Mouse (Mus musculus) kidney, embryonic 15.5 days (tissue): ENCODE measurements around the gene Plekhh2. TPM values are rescaled to one million over a fixed set of nuclear protein-coding genes. Genes with fewer than 3 reads are reported as not detected.

Experiments used
- ATAC-seq: fragments of 200-750 bp; cut with Nextera tagmentation; replicated peaks from 2 replicates; pipeline ENCODE4 v1.8.0; 2017; ENCODE audit warnings: moderate TSS enrichment; ENCODE audit not compliant: low FRiP score
- H3K27ac ChIP-seq: fragments of 300-500 bp; sonication (generic); 2 replicates; pipeline ENCODE4 v1.5.1; 2015; ENCODE audit warnings: mild to moderate bottlenecking, inconsistent platforms
- H3K27me3 ChIP-seq: fragments of 300-500 bp; sonication (generic); 2 replicates; pipeline ENCODE4 v1.6.1; 2015; ENCODE audit warnings: inconsistent platforms
- H3K36me3 ChIP-seq: fragments of 300-500 bp; sonication (generic); 2 replicates; pipeline ENCODE4 v1.6.1; 2015; ENCODE audit warnings: inconsistent platforms
- H3K4me1 ChIP-seq: fragments of 300-500 bp; sonication (generic); 2 replicates; pipeline ENCODE4 v1.6.1; 2015; ENCODE audit warnings: inconsistent platforms
- H3K4me2 ChIP-seq: fragments of 300-500 bp; sonication (generic); 2 replicates; pipeline ENCODE4 v1.6.1; 2015; ENCODE audit warnings: moderate library complexity, mild to moderate bottlenecking, inconsistent platforms
- H3K4me3 ChIP-seq: fragments of 300-500 bp; sonication (generic); replicated peaks from 2 replicates; pipeline ENCODE4 v1.5.1; 2015; ENCODE audit warnings: mild to moderate bottlenecking, inconsistent platforms
- H3K9ac ChIP-seq: fragments of 300-500 bp; sonication (generic); 2 replicates; pipeline ENCODE4 v1.6.1; 2015; ENCODE audit warnings: mild to moderate bottlenecking, inconsistent platforms
- H3K9me3 ChIP-seq: fragments of 300-500 bp; sonication (generic); replicated peaks from 2 replicates; pipeline ENCODE4 v1.6.1; 2016; ENCODE audit warnings: inconsistent platforms
- WGBS: fragments of 180-500 bp; shearing (Covaris S2); methylation state at CpG from one replicate; pipeline ENCODE4 v1.1.7; 2015; ENCODE audit warnings: mixed read lengths; 5-methylcytosine and 5-hydroxymethylcytosine counted together
- polyA plus RNA-seq: library from polyadenylated mRNA; unstranded; fragments of >200 nt; fragmentation: Nextera tagmentation; extraction: Ambion mirVana; gene quantifications from 2 replicates; pipeline ENCODE4 v1.2.1, GENCODE M21; 2015

The Plekhh2 gene
- polyA plus RNA-seq, 1 experiment from 2014 or later: 11.9 TPM

DNA sequence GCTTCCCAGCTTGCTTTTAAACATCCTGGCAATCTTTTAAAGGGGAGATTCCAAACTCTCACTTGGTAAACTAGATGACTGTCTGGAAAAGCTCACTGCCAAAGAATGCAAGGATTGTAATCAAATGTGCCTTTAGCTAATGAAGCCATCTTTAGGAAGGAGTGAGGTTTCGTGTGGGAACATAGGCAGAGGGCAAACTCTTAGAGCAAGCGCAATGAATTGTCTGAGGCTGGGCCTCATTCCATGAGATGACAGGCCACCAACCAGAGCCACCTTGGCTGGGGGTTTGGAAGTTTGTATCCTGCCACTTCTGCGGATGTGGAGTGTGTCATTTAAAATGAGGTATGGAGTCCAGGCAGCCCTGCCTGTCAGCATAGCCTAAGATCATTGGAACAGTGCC lies 108.4 kb downstream of the Plekhh2 start:
- no peaks in the 10 kb centered on the region for H3K27me3 ChIP-seq
- no peak for ATAC-seq
- no peaks in the 10 kb centered on the region for H3K4me1 ChIP-seq
- H3K36me3 ChIP-seq: peaks cover 36% of the 10 kb centered on the region
- no peak overlapping the region for H3K9ac ChIP-seq
- H3K4me2 ChIP-seq: no peak overlapping the region
- H3K4me3 ChIP-seq: no peak overlapping the region
- 85% methylated on average over 3 of the region's 3 CpGs for WGBS
- no peak overlapping the region for H3K27ac ChIP-seq
- H3K9me3 ChIP-seq: no peaks in the 10 kb centered on the region

DNA sequence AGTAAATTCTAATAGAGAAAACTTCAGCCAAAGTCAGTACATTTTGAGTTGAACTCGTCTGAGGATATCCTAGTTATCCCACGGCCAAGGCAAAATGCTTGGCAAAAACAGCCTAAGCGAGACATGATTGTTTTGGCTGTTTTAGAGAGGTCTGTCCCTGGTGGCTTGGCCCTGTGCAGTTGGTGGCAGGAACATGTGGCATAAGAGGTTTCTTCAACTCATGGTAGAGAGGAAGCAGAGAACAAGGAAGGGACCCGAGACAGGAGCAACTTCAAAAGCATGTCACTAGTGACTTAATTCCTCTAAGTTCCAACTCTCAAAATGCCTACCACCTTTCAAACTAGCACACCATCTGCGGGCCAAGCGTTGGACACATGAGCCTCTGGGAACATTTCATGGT lies 108.9 kb downstream of the Plekhh2 start:
- Histone ChIP-seq H3K9ac (no peak overlapping the region), H3K4me2 (no peak overlapping the region), H3K27ac (no peak overlapping the region), H3K9me3 (no peaks in the 10 kb centered on the region), H3K4me1 (no peaks in the 10 kb centered on the region), H3K27me3 (no peaks in the 10 kb centered on the region), H3K36me3 (peaks cover 34% of the 10 kb centered on the region), H3K4me3 (no peak overlapping the region)
- no peak for ATAC-seq
- 87% methylated on average over 6 of the region's 6 CpGs for WGBS

GRCm38 (mm10) chr17:84621209-84621608 lies 109.5 kb downstream of the Plekhh2 start:
- Histone ChIP-seq H3K9ac (no peak overlapping the region), H3K27ac (no peak overlapping the region), H3K27me3 (no peaks in the 10 kb centered on the region), H3K4me3 (no peak overlapping the region), H3K36me3 (peaks cover 29% of the 10 kb centered on the region), H3K4me1 (no peaks in the 10 kb centered on the region), H3K4me2 (no peak overlapping the region), H3K9me3 (no peaks in the 10 kb centered on the region)
- WGBS: 86% methylated on average over 6 of the region's 6 CpGs
- ATAC-seq: no peak

- no peak overlapping the region for H3K27ac ChIP-seq
- H3K4me1 ChIP-seq: peaks cover 1% of the 10 kb centered on the region
- H3K9me3 ChIP-seq: no peaks in the 10 kb centered on the region
- no peak for ATAC-seq
- H3K4me3 ChIP-seq: no peak overlapping the region
- no peak overlapping the region for H3K9ac ChIP-seq
- no peaks in the 10 kb centered on the region for H3K27me3 ChIP-seq
- peaks cover 25% of the 10 kb centered on the region for H3K36me3 ChIP-seq
- H3K4me2 ChIP-seq: no peak overlapping the region
- 85% methylated on average over 4 of the region's 4 CpGs for WGBS
Measured at GRCm38 (mm10) chr17:84622028-84622427, 110.3 kb downstream of the Plekhh2 start.

- no peak for ATAC-seq
- H3K27ac ChIP-seq: no peak overlapping the region
- 65% methylated on average over 2 of the region's 2 CpGs for WGBS
Measured at GRCm38 (mm10) chr17:84622873-84623272, 111.2 kb downstream of the Plekhh2 start.

GRCm38 (mm10) chr17:84626276-84626856 lies 114.7 kb downstream of the Plekhh2 start, which contains the start of gene Dync2li1:
TSS of gene Dync2li1 (plus strand) at chr17:84626496.
- Histone ChIP-seq H3K9me3 (no peaks in the 10 kb centered on the region), H3K9ac (peak within 1 kb of the TSS; percentile 58), H3K27ac (peak within 1 kb of the TSS; percentile 73), H3K4me3 (peak within 1 kb of the TSS; percentile 67), H3K36me3 (peaks cover 2% of the 10 kb centered on the region; the same call in 1 of the 2 replicates), H3K4me1 (peaks cover 7% of the 10 kb centered on the region), H3K4me2 (peak within 1 kb of the TSS; percentile 79), H3K27me3 (no peaks in the 10 kb centered on the region)
- under 1% methylated on average over 24 of the region's 25 CpGs for WGBS
- ATAC-seq: peak; percentile 97

More at GRCm38 (mm10) chr17:84622873-84623272, 111.2 kb downstream of the Plekhh2 start:
- Histone ChIP-seq H3K4me3 (no peak overlapping the region), H3K9ac (no peak overlapping the region), H3K4me1 (peaks cover 7% of the 10 kb centered on the region), H3K4me2 (no peak overlapping the region), H3K36me3 (peaks cover 21% of the 10 kb centered on the region), H3K9me3 (no peaks in the 10 kb centered on the region), H3K27me3 (no peaks in the 10 kb centered on the region)

DNA sequence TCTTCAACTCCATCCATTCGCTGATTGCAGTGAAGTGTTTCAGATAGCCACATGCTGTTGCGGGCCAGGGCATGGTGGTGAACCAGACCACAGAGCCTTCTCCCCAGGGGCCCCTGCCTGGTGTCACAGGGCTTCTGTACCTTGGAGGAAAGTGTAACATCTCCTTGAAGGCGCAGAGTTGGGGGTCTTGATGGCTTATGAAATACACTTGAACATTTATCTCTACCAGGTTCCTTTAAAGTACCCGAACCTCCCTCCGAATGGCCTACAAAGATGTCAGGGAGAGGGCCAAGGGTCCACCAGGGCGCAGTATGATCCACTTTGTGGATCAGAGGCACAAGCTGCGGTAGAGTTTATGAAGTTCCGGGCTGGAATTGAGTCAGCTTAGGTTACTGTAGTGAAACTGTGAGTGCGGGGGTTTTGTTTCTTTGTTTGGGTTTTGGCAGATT lies 115.2 kb downstream of the Plekhh2 start:
- Histone ChIP-seq H3K27ac (peak overlapping the region; percentile 73), H3K27me3 (no peaks in the 10 kb centered on the region), H3K4me1 (peaks cover 7% of the 10 kb centered on the region), H3K4me3 (peak overlapping the region; percentile 67), H3K9me3 (no peaks in the 10 kb centered on the region), H3K36me3 (peaks cover 2% of the 10 kb centered on the region; the same call in 1 of the 2 replicates), H3K4me2 (peak overlapping the region; percentile 79), H3K9ac (peak overlapping the region; percentile 58)
- WGBS: 19% methylated on average over 9 of the region's 9 CpGs
- ATAC-seq: peak; percentile 77

DNA sequence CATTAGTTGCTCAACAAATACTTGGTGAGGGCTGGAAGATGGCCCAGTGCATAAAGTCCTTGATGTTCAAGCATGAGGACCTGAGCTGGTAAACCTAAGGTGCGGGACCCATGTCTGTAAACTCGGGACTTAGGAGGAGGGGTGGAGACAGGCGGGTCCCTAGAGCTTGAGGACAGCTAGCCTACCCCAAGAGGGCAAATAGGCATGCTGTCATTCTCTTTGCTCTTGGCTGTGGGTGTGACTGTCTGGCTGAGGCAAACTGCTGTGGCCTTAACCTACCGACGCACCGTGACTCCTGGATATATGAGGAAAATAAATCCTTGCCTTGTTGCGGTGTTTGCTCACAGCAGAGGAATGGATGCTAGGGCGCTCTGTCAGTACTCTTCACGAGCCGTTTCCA lies 116.0 kb downstream of the Plekhh2 start:
- Histone ChIP-seq H3K9ac (no peak overlapping the region), H3K9me3 (no peaks in the 10 kb centered on the region), H3K36me3 (peaks cover 7% of the 10 kb centered on the region; the same call in 1 of the 2 replicates), H3K27me3 (no peaks in the 10 kb centered on the region), H3K4me2 (peak overlapping the region; percentile 79; the same call in 1 of the 2 replicates), H3K4me1 (peaks cover 7% of the 10 kb centered on the region), H3K4me3 (no peak overlapping the region), H3K27ac (no peak overlapping the region)
- 69% methylated on average over 10 of the region's 10 CpGs for WGBS
- no peak for ATAC-seq

DNA sequence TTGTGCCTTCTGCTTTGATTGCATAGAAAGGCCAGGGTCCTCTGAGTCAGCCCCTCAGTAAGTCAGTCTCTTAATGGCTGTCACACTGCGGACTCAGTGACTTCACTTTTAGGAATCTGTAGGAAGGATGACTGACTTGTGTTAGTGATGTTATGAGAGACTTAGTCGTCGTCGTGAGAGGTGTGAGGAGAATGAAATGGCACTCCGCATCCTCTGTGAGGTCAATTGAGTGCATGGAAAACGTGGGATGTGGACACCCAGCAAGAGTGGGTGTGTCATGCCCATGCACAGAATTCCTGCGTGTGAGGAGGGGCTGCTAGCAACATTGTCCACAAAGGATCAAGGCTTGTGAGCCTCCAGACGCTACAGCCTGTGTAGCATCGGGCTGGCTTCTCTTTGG lies 116.9 kb downstream of the Plekhh2 start:
- no peaks in the 10 kb centered on the region for H3K27me3 ChIP-seq
- 79% methylated on average over 9 of the region's 9 CpGs for WGBS
- H3K4me1 ChIP-seq: peaks cover 7% of the 10 kb centered on the region
- H3K9ac ChIP-seq: no peak overlapping the region
- H3K27ac ChIP-seq: no peak overlapping the region
- ATAC-seq: no peak
- H3K4me3 ChIP-seq: no peak overlapping the region
- no peaks in the 10 kb centered on the region for H3K9me3 ChIP-seq
- peaks cover 13% of the 10 kb centered on the region; the same call in 1 of the 2 replicates for H3K36me3 ChIP-seq
- H3K4me2 ChIP-seq: no peak overlapping the region

DNA sequence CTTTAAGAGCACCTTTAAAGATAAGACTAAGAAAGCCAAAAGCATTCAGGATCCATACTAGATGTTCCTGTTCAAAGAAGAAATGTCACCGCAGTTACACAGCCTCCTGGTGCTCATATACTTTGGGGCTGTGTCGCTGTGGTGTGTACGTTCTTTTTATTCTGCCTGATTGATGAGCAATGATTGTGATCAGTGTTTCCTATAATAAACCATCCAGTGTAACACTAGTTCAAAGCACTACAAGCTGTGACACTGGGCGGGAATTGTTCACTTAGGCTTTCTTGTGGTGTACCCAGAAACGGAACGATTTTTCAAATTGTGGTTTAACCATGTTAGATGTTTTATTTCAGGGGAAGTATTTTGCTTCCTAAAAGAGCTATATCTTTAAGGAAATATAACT lies 120.1 kb downstream of the Plekhh2 start:
- Histone ChIP-seq H3K4me3 (no peak overlapping the region), H3K4me2 (no peak overlapping the region), H3K4me1 (peaks cover 7% of the 10 kb centered on the region), H3K9ac (no peak overlapping the region), H3K27me3 (no peaks in the 10 kb centered on the region), H3K9me3 (no peaks in the 10 kb centered on the region), H3K27ac (no peak overlapping the region), H3K36me3 (peaks cover 18% of the 10 kb centered on the region; the same call in 1 of the 2 replicates)
- no peak for ATAC-seq
- 84% methylated on average over 6 of the region's 6 CpGs for WGBS

GRCm38 (mm10) chr17:84633443-84633842 lies 121.7 kb downstream of the Plekhh2 start:
- Histone ChIP-seq H3K27ac (no peak overlapping the region), H3K27me3 (no peaks in the 10 kb centered on the region), H3K9ac (no peak overlapping the region), H3K4me2 (no peak overlapping the region), H3K36me3 (peaks cover 19% of the 10 kb centered on the region; the same call in 1 of the 2 replicates), H3K4me1 (no peaks in the 10 kb centered on the region), H3K4me3 (no peak overlapping the region), H3K9me3 (no peaks in the 10 kb centered on the region)
- no peak for ATAC-seq
- WGBS: 80% methylated on average over 13 of the region's 13 CpGs

DNA sequence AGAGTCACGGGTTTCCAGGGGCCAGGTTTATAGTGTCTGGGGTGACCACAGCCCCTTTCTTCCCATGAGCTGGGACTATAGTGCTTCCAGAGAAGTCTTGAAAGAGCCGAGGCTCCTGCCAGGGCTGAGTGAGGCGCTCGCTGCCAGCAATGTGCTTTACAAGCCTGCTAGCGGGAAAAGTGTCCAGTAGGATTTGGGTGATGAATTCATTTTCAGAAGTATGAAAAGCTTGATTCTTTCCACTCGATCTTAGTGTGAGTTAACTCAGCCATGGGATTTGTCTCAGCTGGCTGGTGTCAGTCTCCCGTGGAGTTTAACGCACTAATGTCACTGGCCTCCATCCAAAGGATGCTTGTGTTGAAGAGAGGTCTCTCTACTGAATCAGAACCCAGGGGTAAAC lies 124.6 kb downstream of the Plekhh2 start:
- no peak for ATAC-seq
- Histone ChIP-seq H3K4me2 (no peak overlapping the region), H3K4me1 (no peaks in the 10 kb centered on the region), H3K9ac (no peak overlapping the region), H3K9me3 (no peaks in the 10 kb centered on the region), H3K4me3 (no peak overlapping the region), H3K27ac (no peak overlapping the region), H3K36me3 (peaks cover 17% of the 10 kb centered on the region; the same call in 1 of the 2 replicates), H3K27me3 (no peaks in the 10 kb centered on the region)
- 61% methylated on average over 8 of the region's 8 CpGs for WGBS
